Mouse (Mus musculus): ENCODE measurements around the gene Tmbim6.
"Not testable (repeated sequence)": the region's sequence is repeated elsewhere in the genome, so short reads cannot be mapped to it uniquely, and the experiment has no call there.

Gene Tmbim6

DNA sequence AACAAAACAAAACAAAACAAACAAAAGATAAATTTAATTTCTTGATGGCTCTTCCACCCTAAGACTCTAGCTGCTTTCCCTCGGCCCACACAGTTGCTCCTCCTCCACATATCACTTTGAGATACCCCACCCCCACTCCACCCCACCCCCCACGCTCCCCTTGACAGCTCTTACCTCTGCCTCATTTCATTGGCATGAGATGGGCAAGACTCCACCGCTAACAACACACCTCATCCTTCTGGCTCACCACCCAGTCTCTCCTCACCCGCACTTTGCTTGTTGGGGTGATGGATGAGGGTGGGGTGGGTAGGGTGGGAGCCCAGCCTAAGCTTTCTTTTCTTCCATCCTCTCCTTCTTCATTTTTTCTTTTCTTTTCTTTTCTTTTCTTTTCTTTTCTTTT lies 24.3 kb downstream of the Tmbim6 start:
- DNase-seq (ENCODE audit: low read depth, low spot score), result no peak

DNA sequence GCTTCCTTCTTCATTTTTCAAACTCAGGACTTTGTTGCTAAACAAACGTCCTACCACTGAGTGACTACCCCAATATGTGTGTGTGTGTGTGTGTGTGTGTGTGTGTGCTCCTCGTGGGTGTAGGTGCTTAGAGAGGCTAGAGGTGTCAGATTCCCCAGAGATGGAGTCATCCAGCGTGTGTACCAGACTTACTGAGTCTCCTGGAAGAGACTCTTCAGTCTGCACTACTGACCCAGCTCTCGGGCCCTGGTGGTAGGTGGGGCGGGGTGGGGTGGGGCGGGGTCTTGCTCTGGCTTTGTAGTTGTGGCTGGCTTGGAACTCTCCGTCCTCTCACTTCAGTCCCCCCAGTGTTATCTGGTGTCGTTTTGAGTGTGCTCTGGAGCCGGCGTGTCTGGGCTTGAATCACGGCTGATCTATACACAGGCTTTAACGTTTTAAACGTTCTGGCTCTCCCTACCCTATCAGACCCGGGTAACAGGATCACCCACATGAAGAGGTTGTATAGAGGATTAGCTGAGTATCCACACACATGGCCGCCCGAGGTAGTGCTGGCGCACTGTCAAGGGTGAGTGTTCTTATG lies 25.1 kb downstream of the Tmbim6 start:
- DNase-seq (ENCODE audit: low read depth, low spot score), result peak; percentile 62

DNA sequence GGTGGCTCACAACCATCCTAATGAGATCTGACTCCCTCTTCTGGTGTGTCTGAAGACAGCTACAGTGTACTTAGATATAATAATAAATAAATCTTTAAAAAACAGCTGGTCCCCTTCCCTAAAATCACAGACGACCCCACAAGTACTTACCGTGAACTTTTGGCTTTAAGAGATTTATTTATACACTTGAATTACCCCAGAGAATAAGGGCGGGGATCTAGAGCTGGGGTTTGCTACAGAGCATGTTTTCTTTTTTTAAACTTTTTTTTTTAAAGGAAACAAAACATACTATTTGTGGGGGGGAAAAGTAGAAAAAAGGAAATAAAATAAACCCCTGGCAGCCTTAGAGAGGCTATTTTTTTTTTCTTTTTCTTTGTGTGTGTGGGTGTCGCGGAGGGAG lies 27.4 kb downstream of the Tmbim6 start:
- no peak for DNase-seq (ENCODE audit: low read depth, low spot score)

DNA sequence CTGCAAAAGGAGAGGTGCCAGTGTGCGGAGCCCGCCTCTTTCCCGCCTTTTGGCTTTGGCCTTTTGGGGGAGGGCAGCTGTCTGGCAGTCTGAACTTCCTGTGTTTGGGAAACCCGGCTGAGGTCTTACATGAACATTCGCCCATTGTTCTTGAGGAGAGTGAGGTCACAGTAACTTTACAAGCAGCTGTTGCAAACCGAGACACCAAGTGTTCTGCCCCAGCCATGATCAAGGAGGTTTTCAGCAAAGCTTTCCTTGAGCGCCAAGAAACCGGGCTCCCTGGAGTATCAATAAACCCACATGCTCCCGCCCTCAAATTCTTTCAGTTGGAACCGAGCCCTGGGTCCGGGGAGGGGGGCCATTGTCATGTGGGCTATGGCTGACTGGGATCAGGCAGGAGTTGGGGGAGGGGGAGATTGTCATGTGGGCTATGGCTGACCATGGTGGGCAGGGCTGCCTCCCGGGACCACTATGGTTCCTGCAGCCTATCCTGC lies 27.9 kb downstream of the Tmbim6 start:
- DNase-seq (ENCODE audit: low read depth, low spot score), result peak; percentile 84

DNA sequence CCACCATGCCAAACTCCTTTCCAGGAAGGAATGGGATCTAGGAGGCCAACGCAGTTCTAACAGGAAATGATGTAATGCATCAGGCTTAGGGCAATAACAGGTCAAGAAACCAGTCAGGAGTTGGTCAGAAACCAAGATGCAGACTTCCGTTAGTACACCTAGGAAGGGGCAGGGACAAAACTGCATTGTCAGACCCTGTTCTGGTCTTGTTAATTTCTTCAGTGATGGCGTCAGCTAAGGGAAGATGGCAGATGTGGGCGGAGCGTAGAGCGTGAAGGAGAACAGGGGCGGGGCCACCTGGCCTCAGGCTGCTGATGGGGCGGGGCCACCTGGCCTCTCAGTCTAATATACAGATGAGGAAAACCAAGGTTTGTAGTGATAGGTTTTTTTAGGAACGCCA lies 28.5 kb downstream of the Tmbim6 start:
- peak; percentile 92 for DNase-seq (ENCODE audit: low read depth, low spot score)

DNA sequence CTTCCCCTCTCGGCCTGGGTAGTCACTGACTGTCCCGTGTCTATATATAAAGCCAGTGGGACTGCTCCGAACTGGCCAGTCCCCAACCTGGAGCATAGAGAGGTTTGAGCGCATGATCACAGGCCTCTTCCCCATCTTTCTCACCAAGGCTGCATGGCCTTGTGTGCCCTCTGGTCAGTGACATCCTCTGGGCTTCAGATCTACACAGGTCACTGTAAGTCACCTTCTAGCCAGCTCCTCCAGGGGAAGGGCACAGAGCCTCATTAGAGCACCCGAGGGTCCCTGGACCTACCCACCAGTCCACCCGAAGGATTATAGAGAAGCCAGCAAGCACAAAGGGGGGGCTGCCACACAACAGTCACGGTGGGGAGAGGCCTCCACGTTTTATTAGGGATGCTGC lies 29.0 kb downstream of the Tmbim6 start:
- DNase-seq (ENCODE audit: low read depth, low spot score), result no peak

DNA sequence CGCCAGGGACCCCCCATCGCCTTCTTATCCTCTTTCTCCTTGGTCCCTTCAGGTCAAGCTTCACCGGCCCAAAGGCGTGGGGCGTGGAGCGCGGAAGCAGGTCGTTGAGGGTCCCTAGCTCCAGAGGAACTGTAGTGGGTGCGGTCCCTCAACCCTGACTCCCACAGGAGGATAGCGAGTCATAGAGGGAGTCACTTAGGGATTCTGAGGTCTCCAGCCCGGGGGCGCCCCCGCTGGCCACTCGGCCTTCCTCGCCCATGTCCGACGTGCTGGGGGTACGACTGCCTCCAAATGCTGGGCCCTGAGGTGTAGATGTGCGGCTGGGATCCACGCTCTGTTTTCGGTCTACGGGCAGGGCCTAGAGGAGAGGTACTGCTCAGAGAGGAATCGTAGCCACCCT lies 29.9 kb downstream of the Tmbim6 start:
- peak; percentile 40 for DNase-seq (ENCODE audit: low read depth, low spot score)

DNA sequence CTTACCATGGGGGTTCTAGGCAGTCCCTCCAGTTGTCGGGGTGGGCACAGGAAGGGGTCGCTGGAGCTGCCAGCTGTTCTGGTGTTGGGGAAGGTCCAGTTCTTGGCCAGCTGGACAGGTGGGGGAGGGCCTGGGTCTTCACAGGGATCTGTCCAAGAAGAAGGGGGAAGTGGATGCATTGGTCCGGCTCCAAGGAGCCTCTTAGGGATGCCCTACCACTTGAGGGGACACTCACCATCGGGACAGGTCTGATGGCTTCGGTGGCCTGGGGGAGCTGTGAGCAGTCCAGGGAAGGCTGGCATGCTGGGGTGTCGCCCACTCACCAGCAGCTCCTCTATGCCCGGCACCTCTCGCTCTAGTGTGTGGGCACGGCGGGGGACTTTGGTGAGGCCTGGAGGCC lies 30.4 kb downstream of the Tmbim6 start:
- no peak for DNase-seq (ENCODE audit: low read depth, low spot score)

DNA sequence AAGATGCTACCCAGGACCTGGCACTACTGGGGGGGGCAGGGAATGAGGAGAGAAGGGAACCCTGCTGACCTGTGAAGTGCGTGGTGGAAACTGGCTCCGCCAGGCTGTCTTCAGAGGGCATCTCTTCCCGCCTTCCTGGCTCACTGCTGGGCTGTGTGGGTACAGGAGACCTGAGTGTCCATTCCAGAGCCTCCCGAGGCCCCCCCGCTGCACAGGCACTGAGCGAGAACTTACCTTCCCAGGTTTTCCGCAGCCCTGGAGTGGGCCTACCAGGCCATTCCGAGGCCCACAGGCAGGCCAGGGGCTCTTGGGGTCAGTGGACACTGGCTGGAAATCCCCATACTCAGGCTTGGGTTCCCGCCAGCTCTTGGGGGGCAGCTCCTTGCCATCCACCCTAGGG lies 31.2 kb downstream of the Tmbim6 start:
- DNase-seq (ENCODE audit: low read depth, low spot score), result no peak

DNA sequence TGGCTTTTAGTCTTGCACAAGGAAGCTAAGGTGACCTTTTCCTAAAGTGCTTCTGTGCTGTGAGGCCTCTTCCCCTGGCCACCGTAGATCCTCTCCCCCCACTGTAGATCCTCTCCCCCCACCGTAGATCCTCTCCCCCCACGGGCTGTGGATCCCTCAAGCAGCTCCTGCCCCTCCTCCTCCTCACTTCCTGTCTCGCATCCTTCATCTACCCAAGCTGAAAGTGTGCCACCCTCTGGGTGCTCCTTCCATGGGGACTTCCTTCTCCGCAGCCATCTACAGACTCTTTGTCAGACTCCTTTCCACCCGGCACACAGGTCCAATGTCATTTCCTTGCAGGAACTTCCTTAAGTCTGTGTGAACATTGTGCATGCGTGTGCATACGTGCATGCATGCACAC lies 37.7 kb downstream of the Tmbim6 start:
- DNase-seq (ENCODE audit: low read depth, low spot score), result no peak

DNA sequence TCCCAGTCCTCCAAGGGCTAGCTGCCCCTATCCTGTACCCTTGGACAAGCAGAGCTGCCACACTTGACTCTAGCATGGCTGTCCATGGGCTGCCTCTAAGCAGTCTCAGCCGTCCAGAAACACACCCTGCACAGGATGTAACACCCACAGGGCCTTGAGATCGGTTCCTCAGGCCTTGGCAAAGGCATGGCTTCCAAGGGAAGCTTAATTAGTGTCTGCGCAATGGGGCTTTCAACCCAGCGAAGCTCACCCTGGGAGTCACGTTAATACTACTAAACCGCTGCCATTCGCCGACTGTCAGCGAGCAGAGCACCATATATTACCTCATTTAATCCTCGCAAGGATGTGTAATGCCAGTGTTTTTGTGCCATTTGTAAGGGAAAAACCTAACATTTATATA lies 38.4 kb downstream of the Tmbim6 start:
- no peak for DNase-seq (ENCODE audit: low read depth, low spot score)

DNA sequence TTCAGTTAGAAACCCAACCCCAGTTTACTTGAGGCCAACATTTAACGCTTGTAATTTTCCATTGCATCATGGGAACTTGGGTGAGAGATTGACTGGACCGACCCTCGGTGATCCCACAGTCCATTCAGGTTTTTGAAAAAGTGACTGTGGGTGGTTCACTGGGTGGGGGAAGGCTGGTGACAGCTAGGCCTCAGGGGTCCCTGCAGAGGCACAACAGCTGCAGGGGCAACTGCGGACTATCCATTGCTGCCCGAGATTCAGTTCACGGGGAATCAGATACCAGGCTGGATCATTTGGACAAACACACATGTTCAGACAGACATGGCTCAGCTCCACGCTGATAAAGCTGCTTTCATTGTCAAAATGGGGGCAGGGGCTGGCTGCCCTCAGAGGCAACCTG lies 38.8 kb downstream of the Tmbim6 start:
- DNase-seq (ENCODE audit: low read depth, low spot score), result no peak

DNA sequence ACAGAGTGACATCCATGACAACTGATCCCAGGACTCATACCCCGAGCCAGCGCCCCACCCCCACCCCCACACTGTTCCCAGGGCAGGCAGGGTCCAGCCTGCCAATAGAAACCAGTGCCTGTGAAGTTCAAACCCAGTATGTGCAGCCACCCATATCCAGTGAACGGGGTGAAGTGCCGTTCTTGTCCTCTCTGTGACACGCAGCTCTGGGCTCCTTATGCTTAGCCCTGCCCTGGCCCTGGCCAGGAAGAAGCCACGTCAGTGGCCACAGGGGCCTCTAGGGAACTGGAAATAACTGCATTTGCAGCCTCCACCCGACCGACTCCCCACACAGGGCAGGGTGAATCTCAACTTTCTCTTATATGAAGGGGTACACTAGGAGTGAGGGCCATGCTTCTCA lies 39.3 kb downstream of the Tmbim6 start:
- no peak for DNase-seq (ENCODE audit: low read depth, low spot score)

DNA sequence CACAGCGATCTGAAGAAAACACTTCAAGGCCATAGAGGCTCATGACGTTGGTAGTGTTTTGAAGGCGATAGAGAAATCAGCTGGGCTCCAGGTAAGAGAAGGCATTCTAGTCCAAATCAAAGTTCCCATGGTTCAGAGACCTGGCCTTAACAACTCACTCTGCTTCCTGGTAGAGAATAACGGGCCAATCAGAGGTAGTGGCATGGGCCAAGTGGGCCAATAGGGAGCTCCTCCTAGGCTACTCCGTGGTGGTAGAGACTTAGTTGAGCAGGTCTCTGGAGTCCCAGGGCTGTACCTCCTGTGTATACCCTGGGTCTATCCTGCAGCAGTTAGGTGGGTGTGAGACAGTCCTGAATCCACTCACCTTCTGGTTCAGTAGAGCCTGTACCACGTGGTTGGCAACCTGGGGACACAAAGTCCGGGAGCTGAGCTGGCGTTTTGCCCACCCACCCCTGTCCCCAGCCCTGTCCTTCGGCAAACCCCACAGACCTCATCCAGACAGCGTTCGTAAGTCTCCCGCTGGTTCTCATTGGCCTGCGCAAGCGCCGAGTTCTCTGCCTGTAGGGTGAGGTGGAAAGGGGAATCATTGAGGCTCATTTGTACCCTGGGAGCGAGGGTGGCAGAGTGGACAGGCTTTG lies 40.5 kb downstream of the Tmbim6 start:
- no peak for DNase-seq (ENCODE audit: low read depth, low spot score)

DNA sequence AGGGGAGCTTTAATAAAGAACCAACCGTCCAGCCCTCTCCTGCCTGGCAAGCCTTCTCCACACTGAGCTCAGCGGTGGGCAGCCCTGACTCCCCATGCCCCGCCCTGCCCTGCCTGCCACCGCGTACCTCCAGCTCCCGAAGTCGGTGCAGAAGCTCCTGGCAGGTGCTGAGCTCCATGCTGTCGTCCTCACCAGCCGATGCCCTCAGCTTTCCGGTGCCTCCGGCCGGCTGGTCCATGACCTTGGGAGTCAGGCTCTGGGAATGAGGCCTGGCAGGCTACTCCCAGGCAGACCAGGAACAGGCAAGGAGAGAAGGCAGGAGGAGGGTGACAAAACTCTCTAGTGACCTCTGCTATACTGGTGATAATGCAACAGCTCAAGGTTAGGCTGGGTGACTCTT lies 41.2 kb downstream of the Tmbim6 start:
- DNase-seq (ENCODE audit: low read depth, low spot score), result no peak

DNA sequence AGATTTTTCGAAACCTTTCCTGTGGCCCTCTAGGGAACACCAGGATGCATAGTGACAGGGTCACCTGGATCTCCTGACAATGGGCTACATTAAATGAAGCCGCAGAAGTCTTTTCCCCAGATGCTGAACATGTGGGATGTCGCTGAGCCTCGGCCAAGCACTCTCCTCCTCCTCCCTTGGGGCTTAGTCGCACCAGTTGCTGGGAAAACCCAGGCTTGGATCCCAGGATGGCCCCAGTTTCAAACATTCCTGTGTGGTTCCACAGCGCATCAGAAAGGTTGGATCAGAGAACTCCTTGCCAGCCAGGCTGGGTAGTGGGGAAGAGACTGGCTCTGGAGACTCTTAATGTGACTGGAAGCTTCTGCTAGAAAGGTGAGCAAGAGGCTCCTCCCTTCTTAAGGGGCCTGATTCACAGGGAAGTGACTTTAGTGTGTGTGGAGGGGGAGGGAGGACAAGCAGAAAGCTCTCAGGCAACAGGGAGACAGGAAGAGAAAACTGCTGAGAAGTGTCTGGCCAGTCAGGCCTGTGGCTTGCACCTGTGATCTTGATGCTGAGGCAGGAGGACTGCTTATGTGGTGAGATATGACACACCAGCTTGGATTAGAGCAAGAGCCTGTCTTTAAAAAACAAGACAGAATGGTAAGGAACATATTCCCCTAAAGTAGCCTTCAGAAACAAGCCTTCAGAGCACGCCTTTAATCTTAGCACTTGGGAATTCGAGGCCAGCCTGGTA lies 46.5 kb downstream of the Tmbim6 start:
- DNase-seq (ENCODE audit: low read depth, low spot score), result no peak

DNA sequence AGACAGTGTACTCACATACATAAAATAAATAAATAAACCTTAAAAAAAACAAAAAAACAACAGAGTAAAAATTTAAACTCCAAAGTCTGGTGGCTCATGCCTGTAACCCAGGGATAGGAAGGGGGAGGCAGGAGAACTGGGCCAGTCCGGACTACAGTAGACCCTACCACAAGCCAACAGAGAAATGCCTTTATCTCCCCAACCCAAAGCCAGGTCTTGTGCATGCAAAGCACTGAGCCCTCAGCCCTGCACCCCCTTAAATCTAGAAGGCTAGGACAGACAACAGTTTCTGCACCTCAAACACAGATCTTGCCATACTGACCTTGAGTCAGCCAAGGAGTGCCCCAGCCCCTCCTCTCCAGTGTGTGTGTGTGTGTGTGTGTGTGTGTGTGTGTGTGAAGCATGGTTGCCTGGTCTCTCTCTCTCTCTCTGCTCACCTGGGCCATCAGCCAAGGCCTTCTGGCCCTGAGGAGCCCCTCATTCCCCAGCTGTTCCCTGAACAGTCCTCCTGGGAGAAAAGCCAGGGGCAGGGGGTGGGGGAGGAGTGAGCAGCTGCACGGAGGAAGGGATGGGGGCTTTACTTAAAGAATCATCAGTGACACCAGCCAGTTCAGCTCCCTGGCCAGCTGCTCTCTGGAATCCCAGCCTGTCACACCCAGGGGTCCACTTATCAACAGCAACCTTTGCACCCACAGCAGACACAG lies 47.6 kb downstream of the Tmbim6 start:
- DNase-seq (ENCODE audit: low read depth, low spot score), result no peak

DNA sequence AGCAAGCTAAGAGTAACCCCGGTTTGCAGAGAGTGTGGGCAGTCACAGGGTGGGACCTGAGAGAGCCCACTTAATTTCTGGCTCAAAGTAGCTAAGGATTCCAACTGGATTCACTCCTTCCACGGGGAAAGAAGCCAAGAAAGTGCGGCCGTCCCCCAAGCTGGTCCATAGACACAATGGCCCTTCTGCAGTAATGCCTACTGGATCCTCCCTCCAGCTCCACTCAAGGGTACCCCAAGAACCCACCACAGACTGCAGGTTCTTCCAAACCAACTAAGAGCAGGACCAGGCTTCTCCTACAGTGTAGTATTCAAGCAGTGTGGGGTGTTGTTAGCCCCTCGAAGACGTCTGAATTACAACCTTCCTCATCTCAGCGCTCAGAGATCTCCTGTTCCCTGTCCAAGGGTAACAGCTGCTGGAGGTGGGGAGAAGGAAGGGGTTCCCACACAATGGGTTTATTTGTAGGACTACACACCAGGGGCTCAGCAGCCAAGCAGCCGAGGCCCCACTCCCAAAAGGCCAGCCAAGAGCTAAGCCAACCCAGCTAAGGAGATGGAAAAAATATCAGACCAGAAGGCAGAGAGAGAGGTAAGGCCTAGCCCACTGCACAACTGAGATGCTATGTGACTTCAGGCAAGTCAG lies 48.3 kb downstream of the Tmbim6 start:
- DNase-seq (ENCODE audit: low read depth, low spot score), result no peak

DNA sequence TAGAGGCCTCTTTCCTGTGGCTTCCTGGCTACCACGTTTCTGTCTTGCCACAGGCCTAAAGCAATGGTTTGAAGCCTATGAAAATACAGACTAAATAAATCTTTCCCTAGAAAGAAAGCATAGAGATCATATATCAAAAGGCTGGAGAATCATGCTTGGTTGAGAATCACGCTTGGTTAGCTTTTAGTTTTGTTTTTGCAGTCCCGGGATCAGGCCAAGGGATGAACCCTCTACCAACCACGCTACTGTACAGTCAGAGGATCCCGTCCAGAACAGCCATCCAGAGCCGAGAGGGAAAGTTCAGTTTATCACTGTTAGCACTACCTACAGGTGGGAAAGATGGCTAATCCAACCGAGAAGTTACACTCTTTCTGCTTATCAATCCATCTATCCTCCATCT lies 49.7 kb downstream of the Tmbim6 start:
- no peak for DNase-seq (ENCODE audit: low read depth, low spot score)

DNA sequence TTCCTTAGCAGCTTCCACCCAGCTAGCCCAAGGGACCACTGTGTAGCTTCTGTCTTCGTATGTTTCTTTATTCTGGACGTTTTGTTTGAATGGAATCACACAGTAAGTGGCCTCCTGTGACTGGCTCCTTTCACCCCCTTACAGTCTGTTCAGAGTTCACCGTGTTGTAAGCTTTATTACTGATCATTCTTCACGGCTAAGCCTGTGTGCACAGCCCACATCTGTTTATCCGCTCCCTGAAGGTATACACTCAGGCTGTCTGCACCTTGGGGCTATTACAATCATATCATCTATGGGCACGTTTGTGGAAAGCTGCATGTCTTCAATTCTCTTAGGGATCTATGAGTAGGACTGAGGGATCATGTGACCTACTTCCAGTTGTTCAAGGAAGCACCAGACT lies 52.9 kb downstream of the Tmbim6 start:
- no peak for DNase-seq (ENCODE audit: low read depth, low spot score)

DNA sequence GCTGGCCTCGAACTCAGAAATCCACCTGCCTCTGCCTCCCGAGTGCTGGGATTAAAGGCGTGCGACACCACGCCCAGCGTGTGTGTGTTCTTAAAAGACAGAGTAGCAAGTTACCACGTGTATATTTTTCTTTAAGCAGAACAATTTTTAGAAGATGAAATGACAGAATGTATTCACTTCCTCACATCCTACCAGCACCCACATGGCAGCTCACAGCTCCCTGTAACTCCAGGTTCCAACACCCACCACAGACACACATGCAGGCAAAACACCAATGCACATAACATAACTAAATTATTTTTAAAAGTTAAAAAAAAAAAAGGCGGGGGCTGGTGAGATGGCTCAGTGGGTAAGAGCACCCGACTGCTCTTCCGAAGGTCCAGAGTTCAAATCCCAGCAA lies 53.5 kb downstream of the Tmbim6 start:
- not testable (repeated sequence) for DNase-seq (ENCODE audit: low read depth, low spot score)

DNA sequence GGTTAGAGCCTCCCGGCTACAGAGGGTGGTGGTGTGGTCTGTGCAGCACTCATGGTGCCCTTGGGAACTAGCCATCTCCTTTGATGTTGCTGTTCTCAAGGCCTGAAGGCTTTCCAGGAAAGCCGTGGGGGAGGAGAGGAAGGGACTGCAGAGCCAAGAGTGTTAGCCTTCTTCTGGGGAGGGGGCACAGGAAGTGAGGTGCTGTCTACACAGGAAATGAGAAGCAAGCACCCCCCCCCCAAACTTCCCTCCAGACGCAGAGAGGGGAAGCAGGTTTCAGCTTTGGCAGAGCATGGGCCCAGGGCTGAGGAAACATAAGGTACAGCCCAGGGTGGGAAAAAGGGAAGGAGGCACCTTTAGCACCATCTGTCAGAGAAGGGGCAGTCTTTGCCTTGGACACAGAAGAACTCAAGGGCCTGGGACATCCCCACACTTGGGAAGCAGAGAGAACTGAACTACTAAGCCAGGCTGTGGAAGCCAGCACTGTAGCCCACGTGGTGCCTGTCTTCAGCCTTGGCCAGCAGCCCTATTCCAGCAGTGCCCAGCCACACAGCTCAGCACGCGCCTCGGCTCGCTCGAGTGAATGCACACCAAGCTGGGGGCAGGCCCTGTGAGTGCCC lies 56.6 kb downstream of the Tmbim6 start:
- no peak for DNase-seq (ENCODE audit: low read depth, low spot score)

Data from ES-CJ7 (cell line).